Mouse (Mus musculus): ENCODE results near the gene Pbx1.

GRCm38 (mm10) chr1:168341368-168341767 is 90.7 kb downstream of the Pbx1 start:
- TF ChIP-seq GATA1 (IDR thresholded peaks at IDR 0.05; ENCODE audit: low read length) (no peak), TAL1 (IDR thresholded peaks at IDR 0.05; ENCODE audit: low read length) (no peak)
